Mouse (Mus musculus) forebrain, embryonic 16.5 days (tissue): Measurements from ENCODE around the gene Ncam1. TPM values are rescaled to one million over a fixed set of nuclear protein-coding genes. Genes with fewer than 3 reads are reported as not detected.

Experiments
- ATAC-seq: fragments of 200-750 bp; cut with Nextera tagmentation; 2 replicates; pipeline ENCODE4 v1.8.0; 2017; ENCODE audit warnings: mild to moderate bottlenecking, moderate library complexity
- H3K27ac ChIP-seq: fragments of 300-500 bp; sonication (generic); 2 replicates; pipeline ENCODE4 v1.5.1; 2014; ENCODE audit warnings: low read length, control low read depth
- H3K27me3 ChIP-seq: fragments of 300-500 bp; sonication (generic); replicated peaks from 2 replicates; pipeline ENCODE4 v1.6.1; 2014; ENCODE audit warnings: low read length; ENCODE audit not compliant: control insufficient read depth, insufficient read depth
- H3K36me3 ChIP-seq: fragments of 300-500 bp; sonication (generic); 2 replicates; pipeline ENCODE4 v1.6.1; 2014; ENCODE audit not compliant: control insufficient read depth, insufficient read depth
- H3K4me1 ChIP-seq: fragments of 300-500 bp; sonication (generic); replicated peaks from 2 replicates; pipeline ENCODE4 v1.6.1; 2014; ENCODE audit warnings: low read length; ENCODE audit not compliant: control insufficient read depth, insufficient read depth
- H3K4me2 ChIP-seq: fragments of 300-500 bp; sonication (generic); 2 replicates; pipeline ENCODE4 v1.6.1; 2014; ENCODE audit warnings: mild to moderate bottlenecking, low read length, control low read depth
- H3K4me3 ChIP-seq: fragments of 300-500 bp; sonication (generic); replicated peaks from 2 replicates; pipeline ENCODE4 v1.5.1; 2014; ENCODE audit warnings: mild to moderate bottlenecking, low read length, control low read depth
- H3K9ac ChIP-seq: fragments of 300-500 bp; sonication (generic); replicated peaks from 2 replicates; pipeline ENCODE4 v1.6.1; 2014; ENCODE audit warnings: low read depth, low read length, control low read depth
- H3K9me3 ChIP-seq: fragments of 300-500 bp; sonication (generic); 2 replicates; pipeline ENCODE4 v1.6.1; 2016; ENCODE audit warnings: low read length; ENCODE audit not compliant: control insufficient read depth
- WGBS: fragments of 180-500 bp; shearing (Covaris S2); extraction: QIAGEN DNeasy Blood & Tissue Kit; methylation state at CpG from one replicate; pipeline ENCODE4 v1.1.7; 2014; 5-methylcytosine and 5-hydroxymethylcytosine counted together
- polyA plus RNA-seq: library from polyadenylated mRNA; unstranded; fragments of >200 nt; fragmentation: Nextera tagmentation; extraction: Ambion mirVana; gene quantifications from 2 replicates; pipeline ENCODE4 v1.2.1, GENCODE M21; 2015

Ncam1 gene
- polyA plus RNA-seq, 1 experiment from 2014 or later: 436 TPM

DNA sequence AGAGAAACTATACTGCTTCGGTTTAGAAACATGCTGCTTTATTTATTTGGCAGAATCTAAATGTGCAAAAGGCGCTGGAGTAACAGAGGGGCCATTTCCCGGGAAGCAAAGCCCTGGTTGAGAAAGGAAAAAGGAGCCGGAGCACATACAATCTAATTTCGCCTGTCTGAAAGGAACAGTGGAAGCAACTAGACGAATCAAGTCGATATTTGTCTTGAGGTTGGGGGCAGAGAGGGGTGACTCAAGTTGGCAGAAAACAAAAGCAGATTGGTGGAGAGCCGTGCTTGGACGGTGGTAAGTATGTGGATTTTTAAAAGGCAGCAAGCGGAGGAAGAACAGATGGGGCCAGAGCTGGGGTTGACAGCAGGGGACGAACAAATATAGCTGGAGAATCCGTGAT is 40.7 kb downstream of the Ncam1 start:
- Histone ChIP-seq H3K4me2 (peak overlapping the region; percentile 35), H3K9me3 (no peaks in the 10 kb centered on the region), H3K4me1 (peaks cover 32% of the 10 kb centered on the region), H3K27ac (peak overlapping the region; percentile 74), H3K9ac (no peak overlapping the region), H3K36me3 (no peaks in the 10 kb centered on the region), H3K4me3 (no peak overlapping the region), H3K27me3 (no peaks in the 10 kb centered on the region)
- WGBS: 21% methylated on average over 12 of the region's 12 CpGs
- ATAC-seq: peak; percentile 51

DNA sequence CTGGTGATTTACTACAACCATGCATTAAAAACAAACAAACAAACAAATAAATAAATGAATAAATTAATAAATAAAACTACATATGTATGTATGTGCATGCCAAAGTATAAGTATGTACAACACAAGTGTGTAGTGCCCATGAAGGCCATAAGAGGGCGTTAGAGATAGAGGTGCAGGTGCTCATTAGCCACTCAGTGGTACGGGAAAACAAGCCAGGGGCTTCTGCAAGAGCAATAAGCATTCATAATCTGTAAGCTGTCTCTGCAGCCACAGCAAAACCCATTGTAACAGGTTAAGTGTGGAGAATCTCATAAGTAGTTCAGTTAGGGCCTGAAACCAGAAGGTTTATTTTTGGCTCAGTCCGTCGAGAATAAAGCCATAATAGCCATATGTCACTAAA is 41.1 kb downstream of the Ncam1 start:
- Histone ChIP-seq H3K27me3 (no peaks in the 10 kb centered on the region), H3K9me3 (no peaks in the 10 kb centered on the region), H3K36me3 (no peaks in the 10 kb centered on the region), H3K27ac (peak overlapping the region; percentile 6; the same call in 1 of the 2 replicates), H3K4me3 (no peak overlapping the region), H3K4me2 (no peak overlapping the region), H3K9ac (no peak overlapping the region), H3K4me1 (peaks cover 33% of the 10 kb centered on the region)
- WGBS: 52% methylated on average over 4 of the region's 4 CpGs
- ATAC-seq: peak; percentile 22; the same call in 1 of the 2 replicates

DNA sequence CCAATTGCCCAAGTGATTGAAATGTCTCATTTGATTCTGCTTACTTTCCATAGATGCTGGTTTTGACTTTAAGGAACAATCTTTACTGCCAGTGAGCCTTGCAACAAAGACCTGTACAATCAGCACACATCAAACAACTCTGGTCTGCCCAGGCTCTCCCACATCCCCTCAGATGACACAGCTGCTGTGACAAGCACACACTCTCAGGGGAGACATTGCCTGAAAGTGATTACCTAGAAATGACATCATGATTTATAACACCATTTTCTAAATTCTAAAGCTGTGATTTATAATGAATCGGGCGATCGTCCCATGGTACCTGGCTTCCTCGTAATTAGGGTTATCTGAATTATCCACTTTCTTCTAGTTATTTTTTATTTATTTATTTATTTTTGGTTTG is 42.0 kb downstream of the Ncam1 start:
- Histone ChIP-seq H3K9ac (no peak overlapping the region), H3K4me3 (no peak overlapping the region), H3K36me3 (no peaks in the 10 kb centered on the region), H3K4me2 (no peak overlapping the region), H3K27ac (no peak overlapping the region), H3K9me3 (no peaks in the 10 kb centered on the region), H3K4me1 (peaks cover 36% of the 10 kb centered on the region), H3K27me3 (no peaks in the 10 kb centered on the region)
- ATAC-seq: no peak
- WGBS: 79% methylated on average over 4 of the region's 4 CpGs

DNA sequence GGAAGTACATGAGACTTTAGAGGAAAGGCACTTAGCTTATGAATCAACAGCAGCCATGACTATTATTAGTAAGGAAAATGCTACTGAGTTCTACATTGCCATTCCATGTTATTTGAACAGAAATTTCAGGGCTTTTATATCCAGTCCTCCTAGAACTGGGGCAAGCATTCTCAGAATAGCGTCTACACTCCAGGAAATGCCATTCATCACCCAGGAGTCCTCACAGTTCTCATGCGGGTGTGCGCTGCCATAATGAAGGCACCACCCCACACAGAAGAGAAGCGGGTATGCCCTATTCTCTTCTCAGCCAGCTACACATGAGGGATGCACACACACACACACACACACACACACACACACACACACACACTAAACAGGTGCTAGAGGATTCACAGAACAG is 43.5 kb downstream of the Ncam1 start:
- 73% methylated on average over 4 of the region's 4 CpGs for whole genome bisulfite sequencing
- no peak overlapping the region for H3K9ac ChIP-seq
- no peaks in the 10 kb centered on the region for H3K27me3 ChIP-seq
- peaks cover 36% of the 10 kb centered on the region for H3K4me1 ChIP-seq
- H3K4me2 ChIP-seq: no peak overlapping the region
- H3K27ac ChIP-seq: no peak overlapping the region
- no peaks in the 10 kb centered on the region for H3K9me3 ChIP-seq
- no peak overlapping the region for H3K4me3 ChIP-seq
- ATAC-seq: no peak
- H3K36me3 ChIP-seq: no peaks in the 10 kb centered on the region

DNA sequence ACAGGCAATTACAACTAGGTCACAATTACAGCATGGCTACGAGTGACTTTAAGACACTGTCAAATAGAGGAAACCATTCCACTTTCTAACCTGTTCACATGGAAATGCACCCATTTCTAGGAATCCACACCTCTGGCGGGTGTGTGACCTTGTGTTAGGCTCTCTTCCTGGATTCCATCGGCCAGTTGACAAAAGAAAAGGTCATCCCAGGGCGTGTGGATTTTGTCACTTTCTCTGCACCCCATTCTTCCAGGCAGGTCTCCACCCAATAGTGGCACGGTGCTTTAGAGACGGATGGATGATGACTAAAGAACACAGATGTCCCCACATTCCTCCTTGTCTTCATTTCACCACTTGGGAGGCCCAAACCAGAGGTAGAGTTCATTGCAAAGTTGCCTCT is 47.3 kb downstream of the Ncam1 start:
- peaks cover 19% of the 10 kb centered on the region for H3K4me1 ChIP-seq
- no peak for ATAC-seq
- WGBS: 78% methylated on average over 6 of the region's 6 CpGs

DNA sequence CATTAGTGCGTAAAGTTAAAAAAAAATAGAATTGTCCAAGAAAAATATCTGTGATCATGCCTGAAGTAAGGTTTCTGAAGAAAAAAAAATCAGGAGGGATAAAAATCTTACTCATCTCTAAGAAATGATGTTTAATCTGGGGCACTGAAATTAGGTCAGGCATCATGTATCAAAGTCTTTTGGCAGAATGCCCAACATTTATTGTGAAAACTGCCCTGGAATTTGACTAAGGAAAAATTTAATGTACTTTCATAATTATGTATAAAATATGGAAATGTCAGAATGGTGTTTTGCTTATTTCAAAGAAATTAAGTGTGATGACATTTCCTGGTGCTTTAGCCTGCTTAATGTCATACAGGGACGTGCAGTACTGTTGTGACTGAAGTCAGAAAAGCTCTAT is 52.5 kb downstream of the Ncam1 start:
- no peak for ATAC-seq
- no peak overlapping the region for H3K9ac ChIP-seq
- peaks cover 27% of the 10 kb centered on the region for H3K4me1 ChIP-seq
- H3K4me3 ChIP-seq: no peak overlapping the region
- H3K27ac ChIP-seq: no peak overlapping the region
- no peaks in the 10 kb centered on the region for H3K9me3 ChIP-seq
- no peak overlapping the region for H3K4me2 ChIP-seq
- H3K27me3 ChIP-seq: no peaks in the 10 kb centered on the region
- 45% methylated on average over 2 of the region's 2 CpGs for WGBS
- no peaks in the 10 kb centered on the region for H3K36me3 ChIP-seq

More for the DNA sequence above, 47.3 kb downstream of the Ncam1 start:
- H3K27ac ChIP-seq: no peak overlapping the region
- H3K36me3 ChIP-seq: no peaks in the 10 kb centered on the region
- H3K4me2 ChIP-seq: no peak overlapping the region
- no peak overlapping the region for H3K4me3 ChIP-seq
- no peak overlapping the region for H3K9ac ChIP-seq
- no peaks in the 10 kb centered on the region for H3K27me3 ChIP-seq
- no peaks in the 10 kb centered on the region for H3K9me3 ChIP-seq

DNA sequence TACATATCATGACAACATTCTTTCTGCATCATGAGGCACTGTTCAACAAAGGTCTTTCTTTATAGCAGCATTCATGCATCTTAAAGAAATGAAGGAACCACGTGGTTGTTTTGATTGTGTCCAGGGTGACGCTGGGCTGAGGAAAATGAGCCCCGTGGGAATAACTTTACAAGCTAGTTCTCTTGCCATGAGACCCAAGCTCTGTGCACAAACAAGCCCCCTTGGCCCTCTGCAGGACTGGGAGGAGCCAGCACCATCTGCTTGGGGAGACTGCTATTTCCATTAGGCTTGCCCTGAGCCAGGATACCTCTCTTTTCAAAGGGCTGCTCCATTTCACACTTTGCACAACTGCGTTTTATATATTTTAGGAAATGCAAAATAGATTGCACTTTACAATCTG is 53.0 kb downstream of the Ncam1 start:
- no peak overlapping the region for H3K27ac ChIP-seq

DNA sequence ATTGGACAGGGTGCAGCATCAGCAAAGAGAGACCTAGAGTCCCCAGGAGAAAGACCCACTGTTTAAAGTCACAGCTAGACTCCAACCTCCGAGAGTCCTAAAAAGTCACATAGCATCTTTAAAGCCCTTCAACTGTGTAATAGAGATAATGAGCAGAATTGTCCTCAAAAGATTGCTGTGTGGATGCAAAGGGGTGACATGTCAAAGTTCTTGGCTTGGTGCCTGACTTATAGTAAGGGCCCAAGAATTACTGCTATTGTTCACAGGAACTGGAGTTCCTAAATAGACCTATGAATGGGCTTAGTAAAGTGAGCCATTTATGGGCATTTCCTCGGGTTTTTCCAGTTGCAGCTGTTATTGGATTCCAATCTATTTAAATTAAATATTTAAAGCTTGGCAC is 54.4 kb downstream of the Ncam1 start:
- H3K4me3 ChIP-seq: no peak overlapping the region
- no peaks in the 10 kb centered on the region for H3K9me3 ChIP-seq
- ATAC-seq: no peak
- no peak overlapping the region for H3K4me2 ChIP-seq
- H3K4me1 ChIP-seq: peaks cover 27% of the 10 kb centered on the region
- no peaks in the 10 kb centered on the region for H3K27me3 ChIP-seq
- no peak overlapping the region for H3K9ac ChIP-seq
- H3K36me3 ChIP-seq: no peaks in the 10 kb centered on the region
- no peak overlapping the region for H3K27ac ChIP-seq
- 25% methylated on average over 2 of the region's 2 CpGs for WGBS

More for the DNA sequence above, 53.0 kb downstream of the Ncam1 start:
- Histone ChIP-seq H3K9me3 (no peaks in the 10 kb centered on the region), H3K27me3 (no peaks in the 10 kb centered on the region), H3K4me2 (no peak overlapping the region), H3K36me3 (no peaks in the 10 kb centered on the region), H3K9ac (no peak overlapping the region), H3K4me1 (peaks cover 27% of the 10 kb centered on the region), H3K4me3 (no peak overlapping the region)
- ATAC-seq: peak; percentile 88
- WGBS: 9% methylated on average over 4 of the region's 4 CpGs

DNA sequence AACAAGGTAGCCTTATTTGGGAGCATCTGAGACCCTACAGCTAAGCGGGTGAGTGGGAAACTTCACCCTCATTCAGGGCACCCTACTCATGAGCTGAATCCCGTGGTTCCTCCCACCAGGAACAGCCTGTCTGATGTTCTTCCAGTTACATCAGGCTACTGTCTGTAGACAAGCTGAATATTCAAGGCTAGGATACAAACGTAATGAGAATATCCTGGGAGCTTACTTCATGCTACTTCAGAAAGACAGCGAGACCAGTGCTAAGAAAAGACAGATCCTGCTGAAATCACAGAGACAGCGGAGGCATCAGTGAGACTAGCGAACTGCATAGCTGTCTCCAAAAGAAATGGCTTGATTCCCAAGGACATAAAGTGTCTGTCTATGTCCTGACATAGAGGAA is 58.8 kb downstream of the Ncam1 start:
- Histone ChIP-seq H3K4me2 (no peak overlapping the region), H3K9ac (no peak overlapping the region), H3K9me3 (no peaks in the 10 kb centered on the region), H3K27ac (no peak overlapping the region), H3K36me3 (no peaks in the 10 kb centered on the region), H3K27me3 (no peaks in the 10 kb centered on the region), H3K4me3 (no peak overlapping the region), H3K4me1 (peaks cover 23% of the 10 kb centered on the region)
- 91% methylated on average over 6 of the region's 6 CpGs for WGBS
- no peak for ATAC-seq

DNA sequence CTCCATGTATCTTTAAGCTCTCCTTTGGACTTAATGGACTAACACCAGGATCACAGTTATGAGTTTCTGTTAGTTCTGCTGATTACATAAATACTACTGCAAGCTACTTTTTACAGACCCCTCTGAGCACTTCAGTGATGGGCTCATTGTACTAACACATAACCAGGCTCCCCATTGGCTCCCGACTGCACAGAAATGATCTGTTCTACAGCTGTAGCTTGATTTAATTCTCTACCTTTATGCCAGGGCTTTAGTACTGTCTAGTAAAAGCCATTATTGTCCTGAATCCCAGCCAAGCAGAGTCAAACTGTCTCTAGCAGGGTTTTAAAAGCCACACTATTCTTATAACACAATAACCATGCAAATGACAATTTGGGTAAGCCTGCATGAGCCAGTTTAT is 60.2 kb downstream of the Ncam1 start:
- no peaks in the 10 kb centered on the region for H3K27me3 ChIP-seq
- WGBS: 18% methylated on average over 1 of the region's 1 CpGs

More for the DNA sequence above, 60.2 kb downstream of the Ncam1 start:
- Histone ChIP-seq H3K27ac (no peak overlapping the region), H3K4me2 (no peak overlapping the region), H3K4me3 (no peak overlapping the region), H3K9ac (no peak overlapping the region), H3K4me1 (peaks cover 15% of the 10 kb centered on the region), H3K9me3 (no peaks in the 10 kb centered on the region), H3K36me3 (no peaks in the 10 kb centered on the region)
- ATAC-seq: peak; percentile 50
